Mouse (Mus musculus) natural killer cell, adult 2 months (primary cell): ENCODE measurements at regions not wholly inside any gene's neighbourhood (a gene's known extent, or its start where the extent isn't known, plus 50 kb on each side); places are given as distances from the start of the nearest gene placed in this dataset.
A peak's percentile ranks its signal among the peaks of the same experiment; 100 is the strongest.

Source experiments
- DNase-seq, 2 experiments: peaks; one replicate each; pipeline ENCODE4 v3.0.0; 2022; ENCODE audit warnings: low spot score in 2 of 2

DNA sequence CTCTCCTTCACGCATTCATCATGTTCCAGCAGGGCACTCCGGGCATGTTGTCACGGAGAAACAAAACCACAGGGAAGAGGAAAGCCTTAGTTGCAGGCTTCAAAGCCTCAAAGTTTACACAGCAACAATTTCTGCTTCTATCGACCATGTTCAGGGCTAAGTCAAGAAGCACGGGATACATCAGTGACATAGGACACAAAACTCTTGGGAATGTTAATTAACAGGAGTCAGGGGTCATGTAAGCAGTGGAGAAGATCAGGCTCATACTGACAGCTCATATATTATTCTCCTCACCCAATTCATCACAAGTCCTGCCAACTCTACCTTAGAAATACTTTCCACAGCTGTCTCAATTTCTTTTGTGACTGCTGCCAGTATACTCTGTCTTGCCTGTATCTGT is 133.0 kb upstream of the Btbd3 start:
- DNase-seq, result no peak

DNA sequence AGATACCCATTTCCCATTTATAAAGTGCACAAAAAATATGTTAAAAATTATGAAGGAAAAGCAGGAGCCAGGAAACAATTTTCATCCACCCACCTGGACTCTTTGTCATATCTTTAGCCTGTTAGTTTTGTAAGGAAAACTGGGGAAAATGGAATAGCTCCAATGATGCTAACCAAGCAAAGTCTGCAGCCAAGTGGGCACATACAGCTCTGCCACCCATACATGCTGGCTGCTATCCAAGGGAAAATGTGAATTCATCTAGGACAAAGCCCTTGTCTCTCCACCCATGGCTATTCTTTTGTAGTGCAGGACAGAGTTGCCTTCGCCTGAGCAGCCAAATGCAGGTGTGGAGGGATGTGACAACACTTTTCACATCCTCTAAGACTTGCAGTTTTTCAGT is 135.5 kb upstream of the Btbd3 start:
- no peak for DNase-seq

DNA sequence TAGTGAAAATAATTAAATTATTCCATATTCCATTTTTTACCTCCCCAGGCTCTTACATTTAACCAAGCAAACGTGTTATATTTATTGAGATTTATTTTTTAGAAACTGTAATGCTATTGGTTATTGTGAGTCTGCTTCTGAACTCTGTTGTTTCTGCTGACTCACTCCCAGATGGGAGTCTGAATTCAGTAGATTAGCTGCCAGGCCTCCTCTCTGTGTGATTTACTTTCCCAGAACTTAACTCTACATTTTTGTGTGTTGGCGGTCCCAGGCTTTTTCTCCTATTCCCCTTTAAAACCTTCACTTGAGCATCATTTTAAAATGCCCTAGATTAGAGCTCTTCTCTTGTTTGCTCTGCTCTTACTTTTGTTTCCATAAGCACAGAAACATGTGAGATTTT is 136.2 kb upstream of the Btbd3 start:
- no peak for DNase-seq

- DNase-seq, result no peak
Measured at GRCm38 (mm10) chr2:138099777-138100176, 156.6 kb upstream of the Btbd3 start.

DNA sequence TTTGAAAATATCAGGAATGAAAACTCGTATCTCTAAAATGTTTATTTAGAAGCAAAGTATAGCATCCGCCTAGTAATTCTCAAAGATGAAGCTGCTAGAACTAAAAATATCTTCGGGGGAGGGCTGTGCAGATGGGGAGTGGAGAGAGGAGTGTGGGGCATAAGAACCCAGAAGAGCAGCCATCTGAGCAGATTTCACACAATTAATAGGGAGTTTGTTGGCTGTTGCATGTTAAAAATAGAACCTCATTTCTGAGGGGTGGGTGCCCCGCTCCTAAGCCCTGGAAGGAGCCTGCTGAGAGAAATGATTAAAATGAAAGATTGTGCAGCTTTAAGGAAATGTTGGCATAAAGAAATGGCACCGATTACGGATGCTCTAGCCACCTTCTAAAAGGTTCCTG is 171.0 kb upstream of the Btbd3 start:
- no peak for DNase-seq

GRCm38 (mm10) chr2:138084564-138085283 is 171.6 kb upstream of the Btbd3 start:
- no peak for DNase-seq

DNA sequence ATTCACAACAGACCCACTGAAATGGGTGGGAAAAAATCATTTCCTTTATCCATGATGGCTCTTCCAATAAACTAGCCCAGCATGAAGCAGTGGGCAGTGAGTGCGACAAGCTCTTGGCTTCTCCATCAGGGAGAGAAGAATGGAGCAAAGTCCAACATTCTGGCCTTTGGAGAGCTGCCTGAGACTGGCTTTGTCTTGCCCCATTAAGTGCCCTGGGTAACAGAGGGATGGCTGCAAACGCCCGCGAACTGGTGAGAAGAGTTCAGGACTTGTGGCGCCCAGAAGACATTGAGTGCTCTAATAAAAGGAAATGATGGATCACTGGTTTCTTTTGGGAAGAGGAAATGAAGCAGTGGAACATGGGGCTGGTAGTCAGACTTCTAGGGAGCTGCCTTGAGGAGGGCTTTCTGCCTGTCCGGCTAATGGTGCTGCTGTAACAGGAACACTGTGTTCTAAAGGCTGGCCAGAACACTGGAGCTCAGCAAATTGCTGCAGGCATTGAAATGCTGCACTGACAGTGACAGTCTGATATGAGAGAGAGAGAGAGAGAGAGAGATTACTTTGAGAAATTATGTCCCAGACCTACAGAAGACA is 182.2 kb upstream of the Btbd3 start:
- DNase-seq, result no peak

DNA sequence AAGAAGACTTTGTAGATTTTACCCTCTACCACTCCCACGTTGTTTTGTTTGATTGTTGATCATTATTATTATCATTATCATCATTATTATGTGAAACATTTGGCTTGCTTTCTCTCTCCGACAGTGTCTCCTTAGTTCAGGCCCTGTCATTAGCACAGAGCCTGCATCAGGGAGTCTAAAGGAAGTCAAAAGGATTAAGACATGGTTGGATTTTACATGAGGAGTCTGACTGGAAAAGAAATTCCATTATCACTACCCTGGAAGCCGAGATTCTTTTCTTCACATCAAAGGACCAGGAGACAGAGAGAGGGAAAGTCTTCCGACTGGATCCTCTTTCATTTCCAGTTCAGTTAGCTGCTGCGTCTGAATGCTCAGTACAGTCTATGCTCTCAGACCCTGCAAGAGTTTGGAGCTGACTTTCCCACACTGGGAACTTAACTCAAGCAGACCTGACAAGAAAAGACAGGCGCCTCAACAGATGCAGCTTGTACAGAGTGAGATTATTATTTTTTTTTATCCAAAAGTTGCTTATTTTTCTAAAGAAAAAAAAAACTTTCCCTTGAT is 184.1 kb upstream of the Btbd3 start:
- DNase-seq, result no peak

DNA sequence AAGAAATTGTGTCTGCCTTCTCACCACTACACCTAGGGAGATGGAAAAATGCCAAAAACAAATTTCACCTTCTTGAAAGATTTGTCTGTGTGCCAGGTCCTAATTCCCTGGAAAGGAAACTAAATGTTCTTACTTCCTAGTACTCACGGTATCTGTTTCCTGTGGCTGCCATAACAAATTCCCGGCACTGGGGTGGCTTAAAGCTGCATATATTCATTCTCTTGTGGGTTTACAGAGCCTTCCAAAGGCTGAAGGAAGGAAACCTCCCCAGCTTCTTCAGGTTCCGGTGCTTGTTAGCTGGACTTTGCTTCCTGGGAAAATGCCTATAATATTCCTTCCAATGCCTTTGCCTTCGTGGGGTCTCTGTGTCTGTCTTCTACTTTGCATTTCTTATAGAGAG is 203.3 kb upstream of the Btbd3 start:
- no peak for DNase-seq

- no peak for DNase-seq
Measured at GRCm38 (mm10) chr2:138048341-138048740, 208.0 kb upstream of the Btbd3 start.

DNA sequence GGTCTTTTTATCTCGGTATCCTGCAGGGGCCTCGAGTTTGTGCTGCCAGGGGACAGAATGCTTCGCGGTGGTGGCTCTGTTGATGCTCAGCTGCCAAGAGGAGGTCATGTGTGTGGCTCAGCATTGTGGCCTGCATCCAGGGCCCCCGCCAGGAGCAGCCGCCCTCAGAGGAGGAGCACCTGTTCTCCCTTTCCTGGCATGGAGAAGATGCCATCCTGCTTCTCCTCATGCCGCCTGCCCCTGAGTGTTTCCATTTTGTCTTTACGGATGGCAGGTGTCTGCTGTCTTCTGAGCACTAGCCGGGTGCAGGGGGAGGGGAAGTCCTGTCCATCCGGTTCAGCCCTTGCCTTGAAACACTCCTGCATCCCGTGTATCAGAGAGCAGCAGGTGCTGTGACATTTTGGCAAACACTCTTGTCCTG is 208.6 kb upstream of the Btbd3 start:
- no peak for DNase-seq

DNA sequence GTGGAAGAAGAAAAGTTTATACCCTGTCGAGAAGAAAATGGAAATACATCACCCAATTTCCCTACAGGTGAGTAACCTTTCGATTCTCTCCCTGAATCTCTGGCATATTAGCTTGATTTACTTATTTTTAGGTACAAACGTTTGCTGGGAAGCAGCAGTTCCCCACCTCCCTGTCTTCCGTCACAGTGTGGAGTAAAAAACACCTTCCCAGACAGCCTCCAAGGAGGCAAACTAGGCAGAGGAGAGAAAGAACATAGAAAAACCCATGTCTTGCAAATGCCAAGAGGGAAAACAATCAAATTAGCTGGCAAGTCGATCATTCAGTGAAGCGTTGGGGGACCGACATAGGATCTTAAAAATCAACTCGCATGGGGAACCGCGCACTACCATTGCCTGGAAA is 209.0 kb upstream of the Btbd3 start:
- no peak for DNase-seq

GRCm38 (mm10) chr2:138046918-138047317 is 209.4 kb upstream of the Btbd3 start:
- DNase-seq, result no peak

DNA sequence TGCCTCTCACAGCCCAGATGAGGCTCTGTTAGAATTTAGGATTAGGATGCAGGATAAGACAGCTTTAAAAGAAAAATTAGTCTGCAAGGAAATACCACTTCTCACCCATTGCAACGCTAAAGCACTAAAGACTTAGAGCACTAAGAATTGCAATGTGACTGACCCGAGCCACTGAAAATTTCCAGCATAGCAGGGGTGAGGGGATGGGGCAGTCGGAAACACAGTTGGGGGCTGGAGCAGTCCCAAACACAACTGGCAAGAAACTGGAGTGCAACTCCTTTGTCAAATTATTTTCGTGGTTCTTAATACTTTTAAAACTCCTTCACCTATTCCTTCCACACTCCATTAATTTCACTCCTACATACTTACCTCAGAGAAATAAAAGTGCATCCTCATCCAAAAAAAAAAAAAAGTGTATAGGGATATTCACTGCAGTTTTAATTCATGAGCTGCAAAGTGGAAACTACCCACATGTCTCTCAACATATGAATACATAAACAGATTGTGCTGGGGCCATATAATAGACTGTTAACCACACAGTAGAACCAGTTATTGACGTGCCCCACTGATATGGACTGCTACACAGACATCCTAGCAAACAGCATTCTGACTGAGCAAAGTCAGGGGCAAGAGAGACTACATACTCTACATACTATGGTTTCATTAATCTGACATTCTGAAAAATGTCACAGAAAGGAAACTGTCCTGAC is 210.3 kb upstream of the Btbd3 start:
- no peak for DNase-seq

- no peak for DNase-seq
Measured at GRCm38 (mm10) chr2:138040706-138041105, 215.7 kb upstream of the Btbd3 start.

DNA sequence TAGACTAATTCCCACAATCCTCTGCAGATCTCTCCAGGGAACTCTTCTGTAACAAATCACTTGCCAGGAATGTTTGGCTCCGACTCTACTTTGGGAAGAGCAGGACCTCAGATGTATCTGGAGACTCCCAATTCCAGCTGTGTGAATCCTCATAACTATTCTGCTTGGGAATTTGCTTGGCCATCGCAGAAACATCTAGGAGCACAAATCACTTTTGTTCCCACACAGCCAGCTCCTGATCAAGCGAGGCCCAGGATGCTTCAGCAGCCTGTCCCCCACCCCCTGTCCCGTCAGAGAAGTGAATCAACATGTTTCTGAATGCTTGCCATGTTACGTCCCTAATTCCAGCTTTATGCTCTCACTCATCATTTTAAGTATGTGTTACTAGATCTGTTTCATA is 216.1 kb upstream of the Btbd3 start:
- DNase-seq, result no peak

GRCm38 (mm10) chr2:138034123-138034736 is 222.1 kb upstream of the Btbd3 start:
- DNase-seq, result no peak

- DNase-seq, result peak in 1 of 2 experiments; percentile 3
Measured at GRCm38 (mm10) chr2:138033379-138034122, 222.8 kb upstream of the Btbd3 start.

GRCm38 (mm10) chr2:138027411-138027810 is 229.0 kb upstream of the Btbd3 start:
- no peak for DNase-seq

GRCm38 (mm10) chr2:138023558-138023957 is 232.8 kb upstream of the Btbd3 start:
- no peak for DNase-seq

DNA sequence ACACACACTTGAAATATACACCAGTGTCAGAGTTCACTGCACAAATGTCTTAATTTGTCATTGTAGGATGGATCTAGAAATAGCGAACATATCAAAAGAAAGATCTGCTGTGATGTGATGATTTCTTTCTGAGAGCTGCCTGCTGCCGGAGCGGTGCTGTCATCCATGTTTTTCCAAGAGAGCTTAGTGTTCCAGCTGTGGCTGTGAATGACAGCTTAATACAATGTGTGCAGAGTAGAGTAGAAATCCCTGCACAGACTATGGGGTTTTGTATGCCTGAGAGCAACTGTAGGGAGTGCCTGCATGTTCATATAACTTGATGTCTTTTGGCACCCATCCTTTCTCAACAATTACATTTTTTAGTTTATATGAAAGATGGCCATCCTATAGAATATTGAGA is 274.6 kb upstream of the Btbd3 start:
- DNase-seq, result no peak

DNA sequence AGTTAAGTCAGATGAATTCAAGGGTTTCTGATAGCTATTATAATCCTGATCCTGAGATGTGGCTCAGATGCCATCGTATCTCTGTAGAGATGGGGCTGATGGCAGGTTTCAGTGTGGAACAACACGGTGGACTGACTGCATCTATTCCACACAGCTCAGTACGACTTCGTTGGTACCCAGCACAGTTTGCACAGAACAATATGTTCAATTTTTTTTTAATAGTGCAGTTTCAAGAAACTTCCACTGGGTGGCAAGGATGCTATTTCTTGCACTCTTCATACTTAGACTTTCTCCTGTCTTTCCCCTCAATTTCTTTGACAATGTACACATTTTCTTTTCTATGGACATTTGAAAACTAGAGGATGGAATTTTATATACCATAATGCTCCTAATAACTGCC is 278.6 kb upstream of the Btbd3 start:
- no peak for DNase-seq
